Mouse (Mus musculus) MEL (cell line): Measurements from ENCODE around the gene Olfr373. TPM values are rescaled to one million over a fixed set of nuclear protein-coding genes. Genes with fewer than 3 reads are reported as not detected.

Experiments used
- DNase-seq: peaks from one replicate; pipeline ENCODE4 v3.0.0; 2011; ENCODE audit warnings: low read depth, low spot score
- H3K27ac ChIP-seq: 2 replicates; pipeline ENCODE4 v1.5.1; 2012; ENCODE audit warnings: low read depth, mild to moderate bottlenecking, control low read depth, low read length, moderate library complexity; ENCODE audit not compliant: control insufficient read depth
- H3K27me3 ChIP-seq, 2 experiments: fragments of 150-350 bp in 1 of 2; sonication (generic) in 1 of 2; 2 replicates each; pipeline ENCODE4 v1.6.1; 2012; ENCODE audit warnings: low read length in 2 of 2, mild to moderate bottlenecking in 2 of 2, improper control_type of control experiment in 1 of 2, moderate library complexity in 1 of 2; ENCODE audit not compliant: insufficient read depth in 2 of 2, control insufficient read depth in 1 of 2
- H3K36me3 ChIP-seq, 2 experiments: 2 replicates each; pipeline ENCODE4 v1.6.1; 2012 to 2014; ENCODE audit warnings: low read length in 2 of 2, improper control_type of control experiment in 1 of 2, inconsistent platforms in 1 of 2, mild to moderate bottlenecking in 1 of 2; ENCODE audit not compliant: insufficient read depth in 2 of 2, control insufficient read depth in 1 of 2
- H3K4me1 ChIP-seq, 2 experiments: fragments of 150-350 bp in 1 of 2; sonication (generic) in 1 of 2; 2 replicates each; pipeline ENCODE4 v1.6.1; 2012; ENCODE audit warnings: low read length in 2 of 2, improper control_type of control experiment in 1 of 2, mild to moderate bottlenecking in 1 of 2; ENCODE audit not compliant: insufficient read depth in 2 of 2, control insufficient read depth in 1 of 2
- H3K4me3 ChIP-seq, 2 experiments: fragments of 150-350 bp in 1 of 2; sonication (generic) in 1 of 2; 2 replicates each; pipeline ENCODE4 v1.5.1; 2012; ENCODE audit warnings: low read depth in 2 of 2, low read length in 2 of 2, mild to moderate bottlenecking in 2 of 2, moderate library complexity in 2 of 2, control low read depth in 1 of 2, improper control_type of control experiment in 1 of 2; ENCODE audit not compliant: control insufficient read depth in 1 of 2, insufficient read depth in 1 of 2
- H3K79me2 ChIP-seq: 2 replicates; pipeline ENCODE4 v1.6.1; 2012; ENCODE audit warnings: mild to moderate bottlenecking, low read length, moderate library complexity; ENCODE audit not compliant: control insufficient read depth, poor library complexity, insufficient read depth
- H3K9ac ChIP-seq: 2 replicates; pipeline ENCODE4 v1.6.1; 2012; ENCODE audit warnings: low read depth, mild to moderate bottlenecking, control low read depth, low read length, moderate library complexity; ENCODE audit not compliant: control insufficient read depth, poor library complexity, severe bottlenecking
- H3K9me3 ChIP-seq: fragments of 150-350 bp; sonication (generic); replicated peaks from 2 replicates; pipeline ENCODE4 v1.6.1; 2012; ENCODE audit warnings: mild to moderate bottlenecking, low read length, improper control_type of control experiment, moderate library complexity; ENCODE audit not compliant: insufficient read depth
- CHD1 ChIP-seq: IDR thresholded peaks from 2 replicates; pipeline ENCODE4 v1.6.1; 2012; ENCODE audit warnings: low read depth, mild to moderate bottlenecking, inconsistent platforms, low read length, improper control_type of control experiment
- CTCF ChIP-seq, 3 experiments: IDR thresholded peaks in 2 of 3; conservative IDR thresholded peaks in 1 of 3; 2 replicates each; pipeline ENCODE4 v1.5.1; 2011 to 2012; ENCODE audit warnings: low read length in 3 of 3, low read depth in 2 of 3, mild to moderate bottlenecking in 2 of 3, improper control_type of control experiment in 1 of 3, inconsistent platforms in 1 of 3, mixed read lengths in 1 of 3, moderate library complexity in 1 of 3; ENCODE audit not compliant: control insufficient read depth in 1 of 3, insufficient read depth in 1 of 3, poor library complexity in 1 of 3, severe bottlenecking in 1 of 3
- GABPA ChIP-seq: IDR thresholded peaks from 2 replicates; pipeline ENCODE4 v1.6.1; 2012; ENCODE audit warnings: low read depth, mild to moderate bottlenecking, inconsistent platforms, low read length, improper control_type of control experiment, moderate library complexity
- JUND ChIP-seq: IDR thresholded peaks from 2 replicates; pipeline ENCODE4 v1.6.1; 2011; ENCODE audit warnings: low read depth, mild to moderate bottlenecking, improper control_type of control experiment, low read length
- MAFK ChIP-seq: IDR thresholded peaks from 2 replicates; pipeline ENCODE4 v1.6.1; 2011; ENCODE audit warnings: low read depth, mild to moderate bottlenecking, low read length, improper control_type of control experiment, borderline replicate concordance
- MAX ChIP-seq: IDR thresholded peaks from 2 replicates; pipeline ENCODE4 v1.6.1; 2011; ENCODE audit warnings: low read length, improper control_type of control experiment
- MAZ ChIP-seq: IDR thresholded peaks from 2 replicates; pipeline ENCODE4 v1.6.1; 2012; ENCODE audit warnings: low read depth, mild to moderate bottlenecking, inconsistent platforms, low read length, improper control_type of control experiment
- MEF2A ChIP-seq: IDR thresholded peaks from 2 replicates; pipeline ENCODE4 v1.6.1; 2014; ENCODE audit warnings: low read depth, mild to moderate bottlenecking, inconsistent platforms, low read length, improper control_type of control experiment; ENCODE audit not compliant: poor library complexity, insufficient replicate concordance, severe bottlenecking; ENCODE audit errors: extremely low read depth
- MXI1 ChIP-seq: IDR thresholded peaks from 2 replicates; pipeline ENCODE4 v1.6.1; 2011; ENCODE audit warnings: mild to moderate bottlenecking, low read depth, low read length, improper control_type of control experiment
- MYC ChIP-seq: IDR thresholded peaks from 2 replicates; pipeline ENCODE4 v1.6.1; 2011; ENCODE audit warnings: low read depth, mild to moderate bottlenecking, low read length, improper control_type of control experiment, moderate library complexity
- NELFE ChIP-seq: IDR thresholded peaks from 2 replicates; pipeline ENCODE4 v1.6.1; 2011; ENCODE audit warnings: low read depth, low read length, improper control_type of control experiment
- POLR2AphosphoS2 ChIP-seq: IDR thresholded peaks from 2 replicates; pipeline ENCODE4 v1.6.1; 2011; ENCODE audit warnings: low read length, improper control_type of control experiment
- POLR2AphosphoS5 ChIP-seq: IDR thresholded peaks from 2 replicates; pipeline ENCODE4 v1.6.1; 2012; ENCODE audit warnings: low read depth, borderline replicate concordance, mild to moderate bottlenecking, inconsistent platforms, low read length, moderate library complexity, mixed read lengths
- RAD21 ChIP-seq: IDR thresholded peaks from 2 replicates; pipeline ENCODE4 v1.6.1; 2011; ENCODE audit warnings: mild to moderate bottlenecking, low read depth, low read length, improper control_type of control experiment
- RCOR1 ChIP-seq: IDR thresholded peaks from 2 replicates; pipeline ENCODE4 v1.6.1; 2012; ENCODE audit warnings: low read depth, mild to moderate bottlenecking, inconsistent platforms, low read length, improper control_type of control experiment
- SIN3A ChIP-seq: IDR thresholded peaks from 2 replicates; pipeline ENCODE4 v1.6.1; 2012; ENCODE audit warnings: low read length, improper control_type of control experiment, inconsistent platforms
- SMC3 ChIP-seq: IDR thresholded peaks from 2 replicates; pipeline ENCODE4 v1.6.1; 2011; ENCODE audit warnings: low read depth, low read length, improper control_type of control experiment
- TAL1 ChIP-seq: IDR thresholded peaks from 2 replicates; pipeline ENCODE4 v1.6.1; 2012; ENCODE audit warnings: mild to moderate bottlenecking, inconsistent platforms, low read length, moderate library complexity, mixed read lengths
- TBP ChIP-seq: IDR thresholded peaks from 2 replicates; pipeline ENCODE4 v1.8.0; 2011; ENCODE audit warnings: low read depth, low read length, improper control_type of control experiment
- USF1 ChIP-seq: IDR thresholded peaks from 2 replicates; pipeline ENCODE4 v1.6.1; 2014; ENCODE audit warnings: low read depth, mild to moderate bottlenecking, inconsistent platforms, low read length, improper control_type of control experiment, moderate library complexity
- USF2 ChIP-seq, 2 experiments: IDR thresholded peaks; 2 replicates each; pipeline ENCODE4 v1.6.1; 2011 to 2012; ENCODE audit warnings: improper control_type of control experiment in 2 of 2, low read length in 2 of 2, borderline replicate concordance in 1 of 2, inconsistent platforms in 1 of 2, low read depth in 1 of 2, mild to moderate bottlenecking in 1 of 2; ENCODE audit not compliant: insufficient read depth in 1 of 2
- ZKSCAN1 ChIP-seq: IDR thresholded peaks from 2 replicates; pipeline ENCODE4 v1.6.1; 2012; ENCODE audit warnings: low read depth, mild to moderate bottlenecking, inconsistent platforms, low read length, improper control_type of control experiment, moderate library complexity
- polyA plus RNA-seq, 2 experiments: library from polyadenylated mRNA; stranded (reverse) in 1 of 2; unstranded in 1 of 2; fragments of >175 nt in 1 of 2; fragments of >200 nt in 1 of 2; gene quantifications; 2 replicates each; pipeline versions ENCODE4 v1.2.1 to v1.2.4; 2012; ENCODE audit warnings: low replicate concordance in 2 of 2, low read depth in 1 of 2; ENCODE audit not compliant: insufficient read length in 2 of 2, insufficient read depth in 1 of 2, missing spikeins in 1 of 2
- total RNA-seq: library from RNA; depleted of rRNA; stranded (reverse); fragments of 300-350 nt; gene quantifications from 2 replicates; pipeline ENCODE4 v1.2.3, GENCODE M21; 2012

The Olfr373 gene
- total and polyA plus RNA-seq, 3 experiments = 0.04 to 1.0 TPM; not detected in 1

- TF ChIP-seq JUND (no peak), RAD21 (no peak), MAZ (no peak), POLR2AphosphoS2 (no peak), USF2 (IDR thresholded peaks at IDR 0.05; ENCODE audit: borderline replicate concordance in 1 of 2, insufficient read depth in 1 of 2, low read depth in 1 of 2, low read length in 2 of 2) (no peak)
- TF ChIP-seq, all 39 proteins: peak for 0
- peak; percentile 23 for DNase-seq
- no peak overlapping the region for H3K4me3 ChIP-seq
- H3K27ac ChIP-seq = no peak overlapping the region
- no peak overlapping the region for H3K9ac ChIP-seq
- no peaks in the 10 kb centered on the region for H3K9me3 ChIP-seq
- no peaks in the 10 kb centered on the region for H3K79me2 ChIP-seq
- H3K4me1 ChIP-seq = peaks cover 0 to 5% of the 10 kb centered on the region in 2 experiments; a peak in 2 of 4 replicates
- peaks cover 0 to 1% of the 10 kb centered on the region in 2 experiments; a peak in 1 of 4 replicates for H3K27me3 ChIP-seq
- no peaks in the 10 kb centered on the region for H3K36me3 ChIP-seq
Observed at GRCm38 (mm10) chr8:72144345-72144975, 61.5 kb downstream of the Olfr373 start.

DNA sequence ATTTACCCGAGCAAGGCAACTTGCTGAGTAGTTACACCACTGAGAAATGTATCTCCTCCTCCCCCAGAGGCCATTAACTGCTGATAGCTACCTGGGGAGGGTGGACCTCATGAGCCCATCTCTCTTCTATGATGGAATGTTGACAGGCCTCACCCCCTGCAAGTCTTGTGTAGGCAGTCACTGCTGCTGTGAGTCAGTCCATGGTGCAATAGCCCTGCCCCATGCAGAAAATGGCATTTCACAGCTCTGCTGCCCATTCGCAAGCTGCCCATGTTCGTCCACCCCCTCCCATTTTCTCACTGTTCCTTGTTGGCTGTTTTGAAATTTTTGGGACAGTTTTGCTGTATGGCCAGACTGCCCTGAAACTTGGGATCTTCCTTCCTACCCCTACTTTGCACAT, 62.5 kb downstream of the Olfr373 start:
- Histone ChIP-seq H3K9ac (no peak overlapping the region), H3K79me2 (no peaks in the 10 kb centered on the region), H3K27me3 (0 out of 4 replicates have a peak, but pooled peaks cover 0 to 1% of the 10 kb centered on the region in 2 experiments), H3K4me1 (peaks cover 0 to 5% of the 10 kb centered on the region in 2 experiments; a peak in 2 of 4 replicates), H3K36me3 (no peaks in the 10 kb centered on the region), H3K4me3 (no peak overlapping the region), H3K9me3 (no peaks in the 10 kb centered on the region), H3K27ac (no peak overlapping the region)
- TF ChIP-seq RCOR1 (no peak), RAD21 (no peak), USF1 (no peak), ZKSCAN1 (no peak), SIN3A (no peak), MXI1 (no peak), MAX (no peak), SMC3 (no peak), TAL1 (no peak), USF2 (IDR thresholded peaks at IDR 0.05; ENCODE audit: borderline replicate concordance in 1 of 2, insufficient read depth in 1 of 2, low read depth in 1 of 2, low read length in 2 of 2) (no peak), MAZ (no peak), MAFK (no peak)
- DNase-seq = no peak

DNA sequence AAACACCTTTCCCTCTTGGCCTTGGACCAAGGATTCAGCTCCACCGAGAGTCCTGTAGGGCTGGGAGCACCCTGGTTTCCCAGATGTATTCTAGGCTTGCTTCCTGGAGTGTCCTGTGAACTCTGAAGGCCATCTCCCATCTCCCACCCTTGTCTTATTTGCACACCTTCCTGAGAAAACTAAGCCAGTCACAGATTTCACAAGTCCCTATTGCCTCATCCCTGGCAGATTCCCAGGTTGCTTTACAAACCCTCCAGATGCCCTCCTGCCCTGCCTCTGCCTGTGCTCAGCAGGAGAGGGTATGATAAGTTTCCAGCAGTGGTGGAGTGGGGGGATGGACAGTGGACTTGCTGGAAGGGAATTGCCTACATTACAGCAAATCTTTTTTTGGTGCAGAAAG, 63.1 kb downstream of the Olfr373 start:
- peaks cover 0 to 5% of the 10 kb centered on the region in 2 experiments; a peak in 2 of 4 replicates for H3K4me1 ChIP-seq
- no peaks in the 10 kb centered on the region for H3K79me2 ChIP-seq
- TF ChIP-seq USF2 (IDR thresholded peaks at IDR 0.05; ENCODE audit: borderline replicate concordance in 1 of 2, insufficient read depth in 1 of 2, low read depth in 1 of 2, low read length in 2 of 2) (no peak), MXI1 (no peak), POLR2AphosphoS5 (no peak), MEF2A (no peak), MAZ (no peak), CTCF (IDR thresholded peaks at IDR 0.05 in 2 of 3, conservative IDR thresholded peaks at IDR 0.05 in 1 of 3; ENCODE audit: control insufficient read depth in 1 of 3, insufficient read depth in 1 of 3, low read depth in 2 of 3, low read length in 3 of 3, poor library complexity in 1 of 3, severe bottlenecking in 1 of 3) (no peak), TBP (no peak), GABPA (no peak), TAL1 (no peak), POLR2AphosphoS2 (no peak), CHD1 (no peak), SMC3 (no peak), MYC (no peak), NELFE (no peak), SIN3A (no peak)
- DNase-seq = no peak
- no peak overlapping the region for H3K27ac ChIP-seq
- H3K4me3 ChIP-seq = no peak overlapping the region
- H3K9me3 ChIP-seq = no peaks in the 10 kb centered on the region
- peaks cover 0 to under 1% of the 10 kb centered on the region in 2 experiments; a peak in 1 of 4 replicates for H3K36me3 ChIP-seq
- 0 out of 4 replicates have a peak, but pooled peaks cover 0 to 1% of the 10 kb centered on the region in 2 experiments for H3K27me3 ChIP-seq
- H3K9ac ChIP-seq = no peak overlapping the region
